Mouse (Mus musculus) C2C12 (cell line): ENCODE data around the gene Hist1h2bj.

ENCODE experiments used
- CEBPB ChIP-seq: IDR thresholded peaks from one replicate; pipeline ENCODE4 v1.6.1; 2011; ENCODE audit warnings: low read depth, mild to moderate bottlenecking, control low read depth, moderate library complexity
- CTCF ChIP-seq: IDR thresholded peaks from one replicate; pipeline ENCODE4 v1.5.1; 2011; ENCODE audit not compliant: control insufficient read depth, insufficient read depth, insufficient read length
- MYOG ChIP-seq: IDR thresholded peaks from one replicate; pipeline ENCODE4 v1.6.1; 2011; ENCODE audit not compliant: control insufficient read depth, insufficient read length; ENCODE audit errors: extremely low read depth

DNA sequence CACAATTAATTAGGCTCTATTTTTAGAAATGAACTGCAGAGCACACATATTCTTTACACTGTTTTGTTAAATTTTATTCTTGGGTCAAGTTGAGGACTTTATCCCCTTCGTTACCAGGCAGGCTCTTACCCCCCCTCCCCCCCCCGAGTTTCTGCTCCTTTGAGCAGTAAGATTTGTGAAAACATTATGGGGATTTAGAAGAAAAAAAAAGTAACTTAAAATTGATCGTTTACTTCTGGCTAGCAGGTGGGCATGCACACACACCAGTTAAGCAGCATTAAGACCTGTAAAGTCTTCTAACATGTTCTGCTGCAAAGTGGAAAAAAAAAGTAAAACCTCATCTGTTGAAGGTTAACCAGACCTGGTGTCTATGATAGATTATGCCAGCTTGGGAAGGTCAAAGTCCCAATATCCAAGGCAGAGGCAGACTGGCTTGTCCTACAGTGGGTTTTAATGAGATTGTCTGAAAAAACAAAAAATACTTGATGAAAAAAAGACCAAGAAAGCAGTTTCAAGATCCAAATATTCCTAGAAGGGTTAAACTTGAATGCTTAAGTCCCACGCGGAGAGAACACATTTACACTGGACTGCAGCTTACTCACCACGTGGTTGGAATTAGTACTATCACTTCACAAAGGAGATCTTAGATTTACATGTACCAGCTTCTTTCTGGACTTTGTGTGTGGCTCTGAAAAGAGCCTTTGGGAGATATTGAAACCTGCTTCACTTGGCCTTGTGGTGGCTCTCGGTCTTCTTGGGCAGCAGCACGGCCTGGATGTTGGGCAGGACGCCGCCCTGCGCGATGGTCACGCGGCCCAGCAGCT, 8.4 kb upstream of the Hist1h2bj start:
- TF ChIP-seq CTCF (no peak), MYOG (no peak), CEBPB (no peak)
